ENCODE assay signal across 10 mouse cellular contexts in the genomic region with DNA sequence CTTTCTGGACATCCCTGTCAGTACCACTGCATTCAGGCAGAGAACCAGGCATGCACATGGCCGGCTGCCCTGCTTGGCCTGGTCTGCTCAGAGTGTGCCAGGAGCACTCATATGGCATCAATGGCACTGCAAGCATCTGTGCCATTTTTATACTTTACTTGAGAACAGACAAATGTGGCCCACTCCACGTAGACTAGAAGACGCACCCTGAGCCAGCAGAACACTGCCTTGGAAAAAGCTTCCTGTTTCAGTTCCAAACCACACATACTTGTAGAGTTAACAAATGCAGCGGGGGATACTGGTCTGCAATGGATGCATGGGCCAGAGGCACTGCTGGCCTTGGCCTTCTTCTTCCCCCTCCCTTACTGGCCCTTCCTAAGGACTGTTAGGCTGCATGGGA.
A peak's percentile ranks its signal among the peaks of the same experiment; 100 is the strongest.
DNase-seq lines count a peak whose midpoint lies in the region; ATAC-seq lines count a peak whose summit lies in the region.
"Had no signal": no experiment of that assay in that cellular context is flagged by ENCODE, and none has a peak within 500 bp of the region (broad histone marks: within the 10 kb centered on the region; RNA-seq: fewer than 3 reads in every experiment).

No protein-coding gene starts in this region.

- whole genome bisulfite sequencing in heart, embryonic 13.5 days, result 78% methylated on average over 4 of the region's 4 CpGs
- WGBS in intestine, embryonic 15.5 days, result 69% methylated on average over 4 of the region's 4 CpGs
- WGBS in midbrain, embryonic 13.5 days, result 96% methylated on average over 4 of the region's 4 CpGs

- DNase-seq in heart, postnatal 4 days, result no peak
- DNase-seq in 3T3-L1 (ENCODE audit: low read depth, low spot score), result peak; percentile 60
- peak; percentile 70 to 79 for DNase-seq in cerebellum, postnatal 10 days
- no peak for DNase-seq in layer of hippocampus, adult 11-12 months (ENCODE audit: low spot score)
- no peak for DNase-seq in urinary bladder, postnatal 25 days (ENCODE audit: low spot score)

- peak overlapping the region; percentile 50 for H3K27ac ChIP-seq in heart, embryonic 13.5 days (replicated peaks)
- H3K27ac ChIP-seq in intestine, embryonic 15.5 days, result peak overlapping the region; percentile 34
- no peak overlapping the region for H3K27ac ChIP-seq in midbrain, embryonic 13.5 days
- H3K27ac ChIP-seq: forebrain, embryonic 13.5 days had no signal

- H3K4me3 ChIP-seq in heart, embryonic 13.5 days, result no peak overlapping the region
- no peak overlapping the region for H3K4me3 ChIP-seq in intestine, embryonic 15.5 days (replicated peaks)
- no peak overlapping the region for H3K4me3 ChIP-seq in midbrain, embryonic 13.5 days (replicated peaks)
- H3K4me3 ChIP-seq: forebrain, embryonic 13.5 days had no signal

- no peak for ATAC-seq in heart, embryonic 13.5 days (ENCODE audit: extremely low read depth, insufficient number of reproducible peaks, low FRiP score, low TSS enrichment)
- ATAC-seq in intestine, embryonic 15.5 days, result no peak
- ATAC-seq in midbrain, embryonic 13.5 days, result no peak
- ATAC-seq: forebrain, embryonic 13.5 days; hindbrain, embryonic 16.5 days had no signal

- H3K36me3 ChIP-seq in heart, embryonic 13.5 days, result peaks cover 43% of the 10 kb centered on the region
- 0 out of 2 replicates have a peak, but pooled peaks cover 5% of the 10 kb centered on the region for H3K36me3 ChIP-seq in intestine, embryonic 15.5 days
- peaks cover 31% of the 10 kb centered on the region for H3K36me3 ChIP-seq in midbrain, embryonic 13.5 days

- peaks cover 43% of the 10 kb centered on the region for H3K4me1 ChIP-seq in heart, embryonic 13.5 days
- peaks cover 37% of the 10 kb centered on the region for H3K4me1 ChIP-seq in intestine, embryonic 15.5 days (replicated peaks)
- no peaks in the 10 kb centered on the region for H3K4me1 ChIP-seq in midbrain, embryonic 13.5 days (replicated peaks)
- H3K4me1 ChIP-seq: forebrain, embryonic 13.5 days had no signal

- H3K9ac ChIP-seq in heart, embryonic 13.5 days, result no peak overlapping the region
- no peak overlapping the region for H3K9ac ChIP-seq in intestine, embryonic 15.5 days
- no peak overlapping the region for H3K9ac ChIP-seq in midbrain, embryonic 13.5 days (replicated peaks)
- H3K9ac ChIP-seq: forebrain, embryonic 13.5 days had no signal

- no peaks in the 10 kb centered on the region for H3K9me3 ChIP-seq in heart, embryonic 13.5 days
- no peaks in the 10 kb centered on the region for H3K9me3 ChIP-seq in intestine, embryonic 15.5 days
- H3K9me3 ChIP-seq in midbrain, embryonic 13.5 days, result no peaks in the 10 kb centered on the region
- H3K9me3 ChIP-seq: forebrain, embryonic 13.5 days had no signal

- no peak overlapping the region for H3K4me2 ChIP-seq in heart, embryonic 13.5 days
- H3K4me2 ChIP-seq in intestine, embryonic 15.5 days (replicated peaks), result no peak overlapping the region
- no peak overlapping the region for H3K4me2 ChIP-seq in midbrain, embryonic 13.5 days (replicated peaks)
- H3K4me2 ChIP-seq: forebrain, embryonic 13.5 days had no signal

- H3K27me3 ChIP-seq in heart, embryonic 13.5 days (replicated peaks), result no peaks in the 10 kb centered on the region
- no peaks in the 10 kb centered on the region for H3K27me3 ChIP-seq in intestine, embryonic 15.5 days (replicated peaks)
- H3K27me3 ChIP-seq in midbrain, embryonic 13.5 days, result no peaks in the 10 kb centered on the region
- H3K27me3 ChIP-seq: forebrain, embryonic 13.5 days had no signal

Comparison
In these comparisons a context has a peak if more than half of its experiments do, and no peak if none do; other contexts are left out.
1. DNase-seq: peak in 3T3-L1 (single experiment) and cerebellum, postnatal 10 days (2 of 2); none in heart, postnatal 4 days (single experiment), layer of hippocampus, adult 11-12 months (single experiment) and urinary bladder, postnatal 25 days (single experiment).